Mouse (Mus musculus) spleen, adult 2 months (tissue): ENCODE measurements around the gene Deaf1.

Experiments used
- CTCF ChIP-seq: fragments of 200-500 bp; IDR thresholded peaks from 2 replicates; pipeline ENCODE4 v1.5.1; 2011; ENCODE audit warnings: mild to moderate bottlenecking, inconsistent platforms; ENCODE audit not compliant: insufficient read depth, insufficient read length, insufficient replicate concordance; ENCODE audit errors: extremely low read depth
- POLR2A ChIP-seq: fragments of 200-500 bp; IDR thresholded peaks from 2 replicates; pipeline ENCODE4 v1.6.1; 2011; ENCODE audit warnings: low read depth, low read length, inconsistent platforms

DNA sequence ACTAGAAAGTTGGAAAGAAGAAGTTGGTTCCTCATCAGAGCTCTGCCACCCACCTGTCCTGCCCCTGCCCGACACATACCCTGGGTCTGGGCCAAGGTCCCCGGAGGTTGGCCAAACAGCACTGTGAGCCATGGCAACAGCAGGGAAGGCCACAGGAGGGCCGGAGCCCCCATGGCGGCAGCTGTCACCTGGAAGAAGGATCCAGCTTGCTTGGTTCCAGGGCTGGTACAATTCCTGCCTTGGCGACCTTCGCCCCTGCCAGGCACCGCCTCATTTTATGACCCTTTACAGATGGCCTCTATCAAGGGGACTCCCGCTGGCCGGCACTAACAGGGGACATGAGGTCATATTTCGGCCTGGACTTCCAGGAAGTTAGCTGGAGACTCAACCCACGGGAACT is 50.9 kb downstream of the Deaf1 start, which contains the start of gene Cdhr5:
- TF ChIP-seq CTCF (no peak), POLR2A (no peak)
